Mouse (Mus musculus): ENCODE results near the gene Slc52a3. TPM values are rescaled to one million over a fixed set of nuclear protein-coding genes. Genes with fewer than 3 reads are reported as not detected.

Gene Slc52a3
- polyA plus RNA-seq, 1 experiment from 2014 or later, result 1.4 TPM

DNA sequence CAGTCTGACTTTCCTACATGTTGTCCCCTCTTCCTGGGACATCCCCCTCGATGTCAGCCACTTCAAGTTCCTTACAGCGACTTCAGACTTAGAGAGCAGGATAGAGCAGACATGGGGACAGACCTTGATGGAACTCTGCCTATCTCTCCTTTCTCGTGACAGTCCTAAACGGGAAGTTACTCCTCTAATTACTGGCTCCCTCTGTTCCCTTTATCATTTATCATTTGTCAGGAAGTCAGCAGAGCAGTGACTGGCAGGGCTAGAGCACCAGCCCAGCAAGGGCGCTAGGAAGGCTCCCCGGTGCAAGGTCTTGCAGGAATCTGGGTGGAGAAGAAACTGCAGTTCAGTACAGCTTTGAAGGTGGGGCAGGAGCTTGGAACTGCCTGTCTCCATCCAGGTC lies 6.2 kb downstream of the Slc52a3 start:
- no peak overlapping the region for H3K27ac ChIP-seq
- H3K9me3 ChIP-seq, result no peaks in the 10 kb centered on the region
- H3K4me1 ChIP-seq, result 0 out of 2 replicates have a peak, but pooled peaks cover 5% of the 10 kb centered on the region
- no peak overlapping the region for H3K9ac ChIP-seq
- H3K27me3 ChIP-seq, result peaks cover 50% of the 10 kb centered on the region
- 77% methylated on average over 6 of the region's 6 CpGs for WGBS
- H3K4me3 ChIP-seq, result no peak overlapping the region
- no peaks in the 10 kb centered on the region for H3K36me3 ChIP-seq
- ATAC-seq (ENCODE audit: insufficient number of reproducible peaks, insufficient read depth, low FRiP score, low TSS enrichment, low read depth), result no peak
- no peak overlapping the region for H3K4me2 ChIP-seq

DNA sequence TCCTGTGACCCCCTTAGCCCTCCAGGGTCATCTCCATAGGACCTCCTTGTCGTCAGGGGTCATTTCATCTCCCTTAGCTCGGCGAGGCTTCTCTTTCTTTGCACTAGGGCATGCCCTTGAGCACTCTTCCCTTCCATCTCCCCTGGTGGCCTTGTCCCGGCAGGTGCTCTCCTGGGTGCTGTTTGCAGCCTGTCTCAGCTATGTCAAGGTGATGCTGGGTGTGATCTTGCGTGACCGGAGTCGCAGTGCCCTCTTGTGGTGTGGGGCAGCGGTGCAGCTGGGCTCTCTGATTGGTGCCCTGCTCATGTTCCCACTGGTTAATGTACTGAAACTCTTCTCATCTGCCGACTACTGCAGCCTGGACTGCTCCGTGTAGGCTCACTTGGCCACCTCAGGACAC lies 11.5 kb downstream of the Slc52a3 start:
- Histone ChIP-seq H3K27ac (no peak overlapping the region), H3K4me3 (no peak overlapping the region), H3K4me2 (no peak overlapping the region), H3K27me3 (peaks cover 4% of the 10 kb centered on the region; the same call in 1 of the 2 replicates), H3K9me3 (no peaks in the 10 kb centered on the region), H3K36me3 (no peaks in the 10 kb centered on the region), H3K9ac (no peak overlapping the region), H3K4me1 (no peaks in the 10 kb centered on the region)
- ATAC-seq (ENCODE audit: insufficient number of reproducible peaks, insufficient read depth, low FRiP score, low TSS enrichment, low read depth), result no peak
- WGBS, result 50% methylated on average over 10 of the region's 10 CpGs

DNA sequence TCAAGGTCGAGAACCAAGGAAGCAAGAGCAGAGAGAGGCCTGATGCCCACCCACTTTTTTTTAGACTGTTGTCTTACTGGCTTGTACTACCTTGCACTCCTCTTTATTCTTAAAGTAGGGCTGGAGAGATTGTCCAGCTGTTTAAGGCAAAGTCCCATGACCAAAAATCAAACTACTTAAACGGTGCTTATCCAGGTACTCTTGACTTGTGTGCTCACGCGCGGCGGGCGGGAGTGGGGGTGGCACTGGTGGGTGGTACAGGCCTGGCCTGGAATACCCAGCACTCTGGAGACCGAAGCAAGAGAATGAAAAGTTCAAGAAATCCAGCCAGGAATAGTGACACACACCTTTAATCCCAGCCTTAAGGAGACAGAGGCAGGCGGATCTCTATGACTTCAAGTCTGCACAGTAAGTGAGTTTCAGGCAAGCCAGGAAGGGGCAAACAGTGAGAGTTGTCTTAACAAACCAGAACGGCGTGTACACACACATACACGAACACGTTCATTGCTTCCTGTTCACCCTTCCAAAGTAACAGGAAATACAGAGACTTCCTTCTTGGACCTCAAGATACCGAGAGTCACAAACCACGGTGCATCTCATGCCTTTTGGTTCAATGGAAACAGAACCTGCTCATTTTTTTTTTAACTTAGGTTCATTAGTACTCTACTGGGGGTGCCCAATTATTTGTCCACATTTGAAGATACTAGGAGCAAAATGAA lies 12.9 kb downstream of the Slc52a3 start:
- Histone ChIP-seq H3K4me3 (no peak overlapping the region), H3K9ac (no peak overlapping the region), H3K9me3 (no peaks in the 10 kb centered on the region), H3K36me3 (no peaks in the 10 kb centered on the region), H3K4me2 (no peak overlapping the region), H3K27me3 (no peaks in the 10 kb centered on the region; the same call in 1 of the 2 replicates), H3K27ac (no peak overlapping the region), H3K4me1 (no peaks in the 10 kb centered on the region)
- ATAC-seq (ENCODE audit: insufficient number of reproducible peaks, insufficient read depth, low FRiP score, low TSS enrichment, low read depth), result no peak
- WGBS, result 90% methylated on average over 15 of the region's 15 CpGs

DNA sequence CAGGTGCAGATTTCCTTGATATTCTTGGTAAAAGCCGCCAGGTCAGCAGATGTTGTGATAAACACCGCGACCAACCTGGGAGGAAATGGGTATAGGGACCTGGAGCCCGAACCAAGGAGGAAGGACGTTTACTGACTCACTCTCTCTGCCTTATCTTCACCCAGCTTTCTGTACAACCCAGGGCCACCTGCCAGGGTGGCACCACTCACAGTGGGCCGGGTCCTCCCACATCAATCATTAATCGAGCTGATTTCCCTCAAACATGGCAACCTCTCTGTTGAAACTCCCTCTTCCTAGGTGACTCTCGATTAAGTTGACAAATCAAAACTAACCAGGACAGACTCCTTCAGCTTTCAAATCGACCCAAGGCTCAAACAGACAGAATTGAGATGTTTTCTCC lies 13.9 kb downstream of the Slc52a3 start:
- no peak overlapping the region for H3K4me3 ChIP-seq
- no peaks in the 10 kb centered on the region for H3K36me3 ChIP-seq
- H3K27me3 ChIP-seq, result no peaks in the 10 kb centered on the region; the same call in 1 of the 2 replicates
- no peak overlapping the region for H3K27ac ChIP-seq
- ATAC-seq (ENCODE audit: insufficient number of reproducible peaks, insufficient read depth, low FRiP score, low TSS enrichment, low read depth), result no peak
- H3K4me2 ChIP-seq, result no peak overlapping the region
- WGBS, result 80% methylated on average over 9 of the region's 9 CpGs
- H3K9ac ChIP-seq, result no peak overlapping the region
- H3K9me3 ChIP-seq, result no peaks in the 10 kb centered on the region
- no peaks in the 10 kb centered on the region for H3K4me1 ChIP-seq

DNA sequence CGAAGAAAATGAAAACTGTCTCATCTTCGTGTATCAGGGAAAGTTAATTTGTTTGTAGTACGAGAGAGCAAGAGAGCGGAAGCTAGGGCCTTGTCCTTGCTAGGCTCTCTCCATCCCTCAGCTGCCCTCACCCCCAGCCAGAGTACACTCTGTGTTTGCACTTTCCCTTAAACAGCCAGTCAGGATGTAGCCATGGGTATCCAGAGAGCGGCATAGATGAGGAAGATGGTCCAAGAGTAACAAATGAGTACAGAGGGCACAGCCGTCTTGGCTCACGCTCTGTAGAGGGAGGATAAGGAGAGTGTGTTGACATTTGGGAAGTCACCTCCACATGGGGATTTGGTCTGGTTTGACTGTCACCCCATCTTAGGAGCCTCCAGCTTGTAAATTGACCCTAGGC lies 14.3 kb downstream of the Slc52a3 start:
- WGBS, result 89% methylated on average over 7 of the region's 7 CpGs
- Histone ChIP-seq H3K9ac (no peak overlapping the region), H3K4me3 (no peak overlapping the region), H3K4me1 (no peaks in the 10 kb centered on the region), H3K4me2 (no peak overlapping the region), H3K27ac (no peak overlapping the region), H3K9me3 (no peaks in the 10 kb centered on the region), H3K36me3 (no peaks in the 10 kb centered on the region), H3K27me3 (no peaks in the 10 kb centered on the region)
- no peak for ATAC-seq (ENCODE audit: insufficient number of reproducible peaks, insufficient read depth, low FRiP score, low TSS enrichment, low read depth)

DNA sequence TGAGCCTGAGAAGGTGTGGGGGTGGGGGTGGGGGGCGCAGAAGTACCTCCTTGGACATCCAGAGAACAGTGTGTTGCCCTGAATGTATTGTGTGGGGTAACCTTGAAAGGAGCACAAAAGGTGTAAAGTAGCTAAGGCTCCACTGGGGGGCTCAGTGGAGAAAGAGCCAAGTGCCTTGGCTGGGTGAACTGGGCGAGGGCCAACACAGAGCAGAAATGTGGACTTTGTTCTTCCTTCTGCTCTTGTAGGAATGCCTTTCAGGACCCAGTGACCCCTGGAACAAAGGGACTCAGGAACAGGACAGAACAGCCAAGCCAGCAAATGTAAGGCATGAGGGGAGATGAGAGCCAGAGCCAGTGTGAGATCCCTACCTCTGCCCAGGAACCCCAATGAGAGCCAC lies 15.4 kb downstream of the Slc52a3 start:
- H3K27me3 ChIP-seq, result no peaks in the 10 kb centered on the region
- no peak for ATAC-seq (ENCODE audit: insufficient number of reproducible peaks, insufficient read depth, low FRiP score, low TSS enrichment, low read depth)

DNA sequence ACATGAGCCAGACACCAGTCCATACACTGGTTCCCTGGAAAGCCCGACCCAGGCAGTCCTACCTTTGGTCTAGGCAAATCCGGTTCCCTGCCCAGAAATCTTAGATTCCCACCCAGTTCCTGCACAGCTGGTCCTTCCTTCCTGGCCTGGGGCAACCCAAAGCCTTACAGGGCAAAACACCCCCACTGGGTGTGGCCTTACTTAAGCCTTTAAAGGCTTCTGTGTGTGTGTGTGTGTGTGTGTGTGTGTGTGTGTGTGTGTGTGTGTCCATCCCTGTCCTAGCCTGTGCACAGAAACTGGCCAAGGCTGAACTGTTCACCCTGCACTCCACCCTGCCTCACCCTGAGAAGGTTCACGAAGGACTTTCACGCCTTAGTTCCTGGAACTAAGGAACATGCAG lies 15.9 kb downstream of the Slc52a3 start:
- WGBS, result 64% methylated on average over 4 of the region's 4 CpGs
- H3K9ac ChIP-seq, result no peak overlapping the region
- no peak overlapping the region for H3K4me2 ChIP-seq
- no peaks in the 10 kb centered on the region for H3K27me3 ChIP-seq
- H3K4me1 ChIP-seq, result 0 out of 2 replicates have a peak, but pooled peaks cover 3% of the 10 kb centered on the region
- no peaks in the 10 kb centered on the region for H3K36me3 ChIP-seq
- ATAC-seq (ENCODE audit: insufficient number of reproducible peaks, insufficient read depth, low FRiP score, low TSS enrichment, low read depth), result no peak
- no peak overlapping the region for H3K4me3 ChIP-seq
- H3K27ac ChIP-seq, result peak overlapping the region; percentile 33; the same call in 1 of the 2 replicates
- no peaks in the 10 kb centered on the region for H3K9me3 ChIP-seq

More for the DNA sequence above, 15.4 kb downstream of the Slc52a3 start:
- Histone ChIP-seq H3K9ac (no peak overlapping the region), H3K4me2 (no peak overlapping the region), H3K9me3 (no peaks in the 10 kb centered on the region), H3K4me1 (0 out of 2 replicates have a peak, but pooled peaks cover 3% of the 10 kb centered on the region), H3K36me3 (no peaks in the 10 kb centered on the region), H3K4me3 (no peak overlapping the region), H3K27ac (peak overlapping the region; percentile 33; the same call in 1 of the 2 replicates)
- WGBS, result 44% methylated on average over 2 of the region's 2 CpGs

DNA sequence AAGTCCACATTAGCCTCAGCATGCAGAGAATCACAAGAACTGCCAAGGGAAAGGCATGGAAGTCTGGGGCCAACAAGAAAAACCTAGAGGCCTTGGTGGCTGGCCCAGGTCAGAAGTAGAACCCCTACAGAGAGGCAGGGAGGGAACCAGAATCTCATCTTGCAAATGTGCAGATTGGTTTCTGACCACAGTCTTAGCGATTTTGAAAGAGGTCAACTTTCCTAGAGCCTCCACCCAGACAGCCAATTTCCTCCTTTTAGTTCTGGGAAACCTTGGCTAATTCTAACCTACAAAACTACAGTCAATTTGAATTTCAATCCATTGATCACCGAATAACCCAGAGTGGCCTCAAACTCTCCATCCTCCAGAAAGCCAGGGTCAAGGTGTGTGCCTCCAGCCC lies 16.4 kb downstream of the Slc52a3 start:
- Histone ChIP-seq H3K9me3 (no peaks in the 10 kb centered on the region), H3K27me3 (no peaks in the 10 kb centered on the region)

DNA sequence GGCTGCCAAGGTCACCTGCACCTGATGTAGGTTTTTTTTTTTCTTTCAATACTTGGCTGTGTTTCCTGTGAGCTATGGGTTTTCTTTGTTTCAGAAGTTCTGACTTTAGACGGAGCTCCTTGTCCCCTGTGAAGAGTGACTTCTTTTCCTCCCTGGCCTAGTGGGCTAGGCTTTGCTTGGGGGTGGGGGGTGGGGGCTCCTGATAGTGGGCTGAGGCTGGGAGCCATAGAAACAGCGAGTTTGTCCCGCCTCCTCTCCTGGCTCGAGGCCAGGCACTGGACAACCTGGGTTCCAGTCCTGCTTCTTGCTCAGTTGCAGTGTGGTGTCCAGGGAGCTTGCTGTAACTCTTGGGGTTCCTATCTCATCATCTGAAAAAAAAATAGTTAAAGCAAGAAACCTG lies 19.7 kb downstream of the Slc52a3 start:
- 0 out of 2 replicates have a peak, but pooled peaks cover 3% of the 10 kb centered on the region for H3K4me1 ChIP-seq
- H3K27me3 ChIP-seq, result no peaks in the 10 kb centered on the region
- H3K9me3 ChIP-seq, result no peaks in the 10 kb centered on the region
- H3K4me2 ChIP-seq, result no peak overlapping the region
- no peak for ATAC-seq (ENCODE audit: insufficient number of reproducible peaks, insufficient read depth, low FRiP score, low TSS enrichment, low read depth)
- H3K4me3 ChIP-seq, result no peak overlapping the region
- H3K27ac ChIP-seq, result peak overlapping the region; percentile 7; the same call in 1 of the 2 replicates
- no peak overlapping the region for H3K9ac ChIP-seq
- H3K36me3 ChIP-seq, result no peaks in the 10 kb centered on the region
- WGBS, result 45% methylated on average over 4 of the region's 4 CpGs

More for the DNA sequence above, 16.4 kb downstream of the Slc52a3 start:
- no peak overlapping the region for H3K9ac ChIP-seq
- whole genome bisulfite sequencing, result 64% methylated on average over 2 of the region's 2 CpGs
- no peak overlapping the region for H3K4me3 ChIP-seq
- H3K4me2 ChIP-seq, result no peak overlapping the region
- H3K4me1 ChIP-seq, result 0 out of 2 replicates have a peak, but pooled peaks cover 3% of the 10 kb centered on the region
- no peaks in the 10 kb centered on the region for H3K36me3 ChIP-seq
- ATAC-seq (ENCODE audit: insufficient number of reproducible peaks, insufficient read depth, low FRiP score, low TSS enrichment, low read depth), result no peak
- no peak overlapping the region for H3K27ac ChIP-seq

DNA sequence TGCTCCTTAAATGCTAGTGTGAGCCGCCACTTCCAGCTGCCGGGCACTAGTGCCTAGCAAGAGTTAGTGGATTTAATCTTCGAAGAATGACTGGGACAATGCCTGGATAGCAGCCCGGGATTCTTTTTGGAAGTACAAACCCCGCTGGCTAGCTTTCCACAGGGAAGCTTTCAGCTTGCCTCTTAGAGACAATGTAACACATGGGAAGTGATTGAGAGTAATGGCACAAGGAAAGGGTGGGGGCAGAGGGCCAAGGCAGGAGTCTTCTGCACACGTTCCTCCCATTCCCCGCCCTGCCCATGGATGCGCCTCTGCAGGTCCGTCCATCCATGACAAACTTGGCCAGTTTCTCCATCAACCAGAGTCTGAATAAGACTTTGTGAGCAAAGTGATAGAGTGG lies 20.4 kb downstream of the Slc52a3 start:
- Histone ChIP-seq H3K4me2 (no peak overlapping the region), H3K9ac (no peak overlapping the region), H3K36me3 (no peaks in the 10 kb centered on the region), H3K4me3 (no peak overlapping the region), H3K27me3 (no peaks in the 10 kb centered on the region), H3K27ac (peak overlapping the region; percentile 7; the same call in 1 of the 2 replicates), H3K9me3 (no peaks in the 10 kb centered on the region), H3K4me1 (0 out of 2 replicates have a peak, but pooled peaks cover 3% of the 10 kb centered on the region)
- WGBS, result 73% methylated on average over 9 of the region's 9 CpGs
- ATAC-seq (ENCODE audit: insufficient number of reproducible peaks, insufficient read depth, low FRiP score, low TSS enrichment, low read depth), result no peak

DNA sequence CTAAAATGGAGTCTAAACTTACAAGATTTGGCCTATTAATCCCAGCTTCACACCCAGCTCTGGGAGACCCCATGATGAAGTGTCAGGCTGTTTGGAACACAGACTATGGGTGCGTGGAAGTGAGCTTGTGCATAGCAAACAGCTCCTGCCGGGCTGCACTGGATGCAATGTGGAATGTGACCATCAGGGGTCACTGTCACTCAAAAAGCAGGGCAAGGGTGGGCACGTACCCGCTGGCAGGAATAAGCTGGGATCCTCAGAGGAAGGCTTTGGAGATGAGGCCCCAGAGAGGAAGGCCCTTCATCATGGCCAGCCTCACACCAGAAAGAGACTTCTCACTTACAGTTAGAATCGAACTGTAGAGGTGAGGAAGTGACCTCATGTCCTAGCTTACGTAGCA lies 23.9 kb downstream of the Slc52a3 start:
- no peaks in the 10 kb centered on the region for H3K9me3 ChIP-seq
- no peak overlapping the region for H3K4me2 ChIP-seq
- H3K27ac ChIP-seq, result no peak overlapping the region
- H3K9ac ChIP-seq, result no peak overlapping the region
- H3K36me3 ChIP-seq, result no peaks in the 10 kb centered on the region
- ATAC-seq (ENCODE audit: insufficient number of reproducible peaks, insufficient read depth, low FRiP score, low TSS enrichment, low read depth), result 0 out of 2 replicates have a peak, but pooled peaks have one; percentile 48
- no peaks in the 10 kb centered on the region for H3K27me3 ChIP-seq
- no peak overlapping the region for H3K4me3 ChIP-seq
- 27% methylated on average over 6 of the region's 6 CpGs for WGBS
- H3K4me1 ChIP-seq, result 0 out of 2 replicates have a peak, but pooled peaks cover 3% of the 10 kb centered on the region

DNA sequence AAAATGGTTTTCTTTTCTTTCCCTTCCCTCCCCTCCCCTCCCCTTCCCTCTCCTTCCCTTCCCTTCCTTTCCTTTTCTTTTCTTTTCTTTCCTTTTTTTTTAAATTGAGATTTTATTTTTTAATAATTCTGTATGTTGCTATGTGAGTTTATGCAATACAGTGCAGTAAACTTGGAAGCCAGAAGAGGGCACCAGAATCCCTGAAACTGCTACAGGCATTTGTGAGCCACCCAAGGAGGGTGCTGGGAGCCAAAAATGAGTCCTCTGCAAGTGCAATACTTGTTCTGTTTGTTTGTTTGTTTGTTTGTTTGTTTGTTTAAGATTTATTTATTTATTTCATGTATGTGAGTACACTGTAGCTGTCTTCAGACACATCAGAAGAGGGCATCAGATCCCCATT lies 25.7 kb downstream of the Slc52a3 start:
- Histone ChIP-seq H3K27me3 (peaks cover 10% of the 10 kb centered on the region), H3K36me3 (no peaks in the 10 kb centered on the region)
- no peak for ATAC-seq (ENCODE audit: insufficient number of reproducible peaks, insufficient read depth, low FRiP score, low TSS enrichment, low read depth)

More for the DNA sequence above, 25.7 kb downstream of the Slc52a3 start:
- Histone ChIP-seq H3K27ac (no peak overlapping the region), H3K4me1 (no peaks in the 10 kb centered on the region), H3K9me3 (no peaks in the 10 kb centered on the region), H3K4me2 (no peak overlapping the region), H3K4me3 (no peak overlapping the region), H3K9ac (no peak overlapping the region)
